Mouse (Mus musculus) CH12.LX (cell line): Measurements from ENCODE around the gene Chit1.

ENCODE experiments used
- CHD2 ChIP-seq: IDR thresholded peaks from 2 replicates; pipeline ENCODE4 v1.6.1; 2011; ENCODE audit warnings: low read length, improper control_type of control experiment
- CTCF ChIP-seq, 2 experiments: IDR thresholded peaks in 1 of 2; conservative IDR thresholded peaks in 1 of 2; 2 replicates each; pipeline ENCODE4 v1.5.1; 2011 to 2012; ENCODE audit warnings: low read depth in 2 of 2, low read length in 2 of 2, improper control_type of control experiment in 1 of 2, inconsistent platforms in 1 of 2, mild to moderate bottlenecking in 1 of 2, moderate library complexity in 1 of 2
- EP300 ChIP-seq: IDR thresholded peaks from 2 replicates; pipeline ENCODE4 v1.6.1; 2011; ENCODE audit warnings: low read length, improper control_type of control experiment
- NRF1 ChIP-seq: IDR thresholded peaks from 2 replicates; pipeline ENCODE4 v1.6.1; 2014; ENCODE audit warnings: low read depth, mild to moderate bottlenecking, inconsistent platforms, low read length, improper control_type of control experiment, moderate library complexity
- TCF12 ChIP-seq: IDR thresholded peaks from 2 replicates; pipeline ENCODE4 v1.6.1; 2014; ENCODE audit warnings: low read depth, mild to moderate bottlenecking, inconsistent platforms, low read length, improper control_type of control experiment
- ZKSCAN1 ChIP-seq: IDR thresholded peaks from 2 replicates; pipeline ENCODE4 v1.6.1; 2012; ENCODE audit warnings: low read depth, inconsistent platforms, low read length, improper control_type of control experiment, borderline replicate concordance

DNA sequence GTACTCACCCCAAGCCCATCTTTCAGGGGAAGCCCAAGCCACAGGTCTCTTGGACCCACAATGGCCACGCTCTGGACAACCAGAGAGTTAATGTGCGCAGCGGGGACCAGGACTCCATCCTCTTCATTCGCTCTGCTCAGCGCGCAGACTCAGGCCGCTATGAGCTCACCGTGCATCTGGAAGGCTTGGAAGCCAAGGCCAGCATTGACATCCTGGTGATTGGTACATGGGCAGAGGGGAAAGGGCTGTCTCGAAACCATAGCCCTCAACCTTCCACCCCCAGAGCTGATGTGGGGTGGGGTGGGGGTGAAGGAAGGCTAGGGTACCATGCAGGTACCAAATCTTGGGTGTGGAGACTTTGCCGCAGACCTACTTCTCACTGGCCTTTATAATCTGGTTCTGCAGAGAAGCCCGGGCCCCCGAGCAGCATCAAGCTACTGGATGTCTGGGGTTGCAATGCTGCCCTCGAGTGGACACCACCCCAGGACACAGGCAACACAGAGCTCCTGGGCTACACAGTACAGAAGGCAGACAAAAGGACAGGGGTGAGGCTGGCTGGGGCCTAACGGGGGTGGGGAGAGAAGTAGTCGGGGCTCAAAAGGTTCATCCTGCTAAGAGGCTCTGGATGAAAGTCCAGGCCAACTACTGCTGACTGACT lies 86.4 kb downstream of the Chit1 start:
- TF ChIP-seq CTCF (conservative IDR thresholded peaks at IDR 0.05 in 1 of 2, IDR thresholded peaks at IDR 0.05 in 1 of 2; ENCODE audit: low read depth in 2 of 2, low read length in 2 of 2) = no peak; a peak in 1 of 4 replicates
- no peak for TF ChIP-seq CHD2
- TF ChIP-seq NRF1 = no peak
- no peak for TF ChIP-seq EP300
- no peak for TF ChIP-seq ZKSCAN1
- no peak for TF ChIP-seq TCF12
